Mouse (Mus musculus): ENCODE measurements around the gene A1bg. TPM values are rescaled to one million over a fixed set of nuclear protein-coding genes. Genes with fewer than 3 reads are reported as not detected.

The A1bg gene
- total and polyA plus RNA-seq, 3 experiments: not detected

GRCm38 (mm10) chr15:60848630-60849029 lies 74.2 kb downstream of the A1bg start:
- H3K4me1 ChIP-seq (ENCODE audit: control insufficient read depth in 1 of 2, insufficient read depth in 2 of 2): no peaks in the 10 kb centered on the region
- dilution Hi-C loops (cut with MboI; ENCODE audit: extremely low pct_ligation_motif_present, extremely low pct_unique_long_range_greater_than_20kb, low sequenced_read_pairs): no loop called here
- no peak for DNase-seq (ENCODE audit: extremely low read depth)

More at GRCm38 (mm10) chr15:60848630-60849029, 74.2 kb downstream of the A1bg start:
- no peaks in the 10 kb centered on the region for H3K9me3 ChIP-seq (replicated peaks; ENCODE audit: low read length)
- no peaks in the 10 kb centered on the region for H3K79me2 ChIP-seq (replicated peaks; ENCODE audit: control insufficient read depth, extremely low read depth, insufficient read depth, poor library complexity, severe bottlenecking)
- in situ Hi-C loops (cut with MboI; ENCODE audit: low pct_ligation_motif_present, low pct_unique_long_range_greater_than_20kb, low sequenced_read_pairs): no loop called here
- no peak overlapping the region for H3K4me3 ChIP-seq (replicated peaks in 1 of 3; ENCODE audit: low read depth in 2 of 3, low read length in 2 of 3, poor library complexity in 1 of 3)
- no peaks in the 10 kb centered on the region for H3K36me3 ChIP-seq (replicated peaks in 1 of 2; ENCODE audit: control insufficient read depth in 1 of 2, insufficient read depth in 1 of 2, low read length in 1 of 2)
- no peak overlapping the region for H3K9ac ChIP-seq (ENCODE audit: insufficient read depth, low read depth)
- H3K27ac ChIP-seq (ENCODE audit: insufficient read depth, low read depth): no peak overlapping the region
- no peaks in the 10 kb centered on the region for H3K27me3 ChIP-seq (replicated peaks)
- TF ChIP-seq ETS1 (conservative IDR thresholded peaks at IDR 0.05; ENCODE audit: low read depth, low read length): no peak
- TF ChIP-seq HCFC1 (IDR thresholded peaks at IDR 0.05; ENCODE audit: low read depth, low read length): no peak
- no peak for TF ChIP-seq NRF1 (IDR thresholded peaks at IDR 0.05; ENCODE audit: low read depth, low read length)
- no peak for TF ChIP-seq SIN3A (IDR thresholded peaks at IDR 0.05; ENCODE audit: low read length)
- TF ChIP-seq RAD21 (IDR thresholded peaks at IDR 0.05; ENCODE audit: low read depth, low read length): no peak
- no peak for TF ChIP-seq MYC (IDR thresholded peaks at IDR 0.05; ENCODE audit: low read depth, low read length)
- no peak for TF ChIP-seq EP300 (IDR thresholded peaks at IDR 0.05; ENCODE audit: low read length)
- no peak for TF ChIP-seq SMC3 (IDR thresholded peaks at IDR 0.05; ENCODE audit: low read depth, low read length)
- TF ChIP-seq NELFE (IDR thresholded peaks at IDR 0.05; ENCODE audit: low read depth, low read length): no peak
- no peak for TF ChIP-seq MAFK (IDR thresholded peaks at IDR 0.05; ENCODE audit: insufficient replicate concordance, low read length)
- no peak for TF ChIP-seq RCOR1 (conservative IDR thresholded peaks at IDR 0.05; ENCODE audit: low read depth, low read length)
- TF ChIP-seq BHLHE40 (IDR thresholded peaks at IDR 0.05; ENCODE audit: low read depth, low read length): no peak
- TF ChIP-seq CHD2 (IDR thresholded peaks at IDR 0.05; ENCODE audit: low read length): no peak
- no peak overlapping the region for H3K4me2 ChIP-seq (ENCODE audit: insufficient read depth, low read depth, poor library complexity, severe bottlenecking)

Other genes starting within 250 kb of the A1bg start
- 1.9 and 3.0 TPM in 2 replicates for gene Fam84b, start 69.2 kb downstream of the A1bg start, total RNA-seq (2012; rRNA removed)
- gene Fam84b, start 69.2 kb downstream of the A1bg start, total RNA-seq (2014; rRNA removed): 0.51 and 0.53 TPM in 2 replicates
- 0.52 and 0.76 TPM in 2 replicates for gene Fam84b, start 69.2 kb downstream of the A1bg start, polyA plus RNA-seq (2012; ENCODE audit: insufficient read length, low read depth)